Mouse (Mus musculus) midbrain, embryonic 10.5 days (tissue): ENCODE results near the gene Pcid2. TPM values are rescaled to one million over a fixed set of nuclear protein-coding genes. Genes with fewer than 3 reads are reported as not detected.
"Not testable (repeated sequence)": the region's sequence is repeated elsewhere in the genome, so short reads cannot be mapped to it uniquely, and the experiment has no call there.

Experiments used
- DNase-seq: peaks from one replicate; pipeline ENCODE4 v3.0.0-alpha.2; 2017; ENCODE audit warnings: low spot score
- H3K27ac ChIP-seq: fragments of 300-500 bp; sonication (generic); replicated peaks from 2 replicates; pipeline ENCODE4 v1.5.1; 2016; ENCODE audit warnings: mild to moderate bottlenecking
- H3K27me3 ChIP-seq: fragments of 300-500 bp; sonication (generic); 2 replicates; pipeline ENCODE4 v1.6.1; 2016; ENCODE audit warnings: low read depth, mild to moderate bottlenecking; ENCODE audit not compliant: poor library complexity, severe bottlenecking
- H3K36me3 ChIP-seq: fragments of 300-500 bp; sonication (generic); 2 replicates; pipeline ENCODE4 v1.6.1; 2016; ENCODE audit warnings: mild to moderate bottlenecking, moderate library complexity
- H3K4me1 ChIP-seq: fragments of 300-500 bp; sonication (generic); 2 replicates; pipeline ENCODE4 v1.6.1; 2016
- H3K4me3 ChIP-seq: fragments of 300-500 bp; sonication (generic); 2 replicates; pipeline ENCODE4 v1.5.1; 2016; ENCODE audit warnings: mild to moderate bottlenecking, moderate library complexity
- H3K9me3 ChIP-seq: fragments of 300-500 bp; sonication (generic); replicated peaks from 2 replicates; pipeline ENCODE4 v1.6.1; 2016; ENCODE audit warnings: mild to moderate bottlenecking
- WGBS: fragments of 180-500 bp; shearing (Covaris S2); methylation state at CpG from one replicate; pipeline ENCODE4 v1.1.7; 2016; 5-methylcytosine and 5-hydroxymethylcytosine counted together
- polyA plus RNA-seq: library from polyadenylated mRNA; unstranded; fragments of >200 nt; fragmentation: Nextera tagmentation; extraction: Ambion mirVana; gene quantifications from 2 replicates; pipeline ENCODE4 v1.2.1, GENCODE M21; 2016

The Pcid2 gene
- polyA plus RNA-seq, 1 experiment from 2014 or later, result 58.8 TPM

DNA sequence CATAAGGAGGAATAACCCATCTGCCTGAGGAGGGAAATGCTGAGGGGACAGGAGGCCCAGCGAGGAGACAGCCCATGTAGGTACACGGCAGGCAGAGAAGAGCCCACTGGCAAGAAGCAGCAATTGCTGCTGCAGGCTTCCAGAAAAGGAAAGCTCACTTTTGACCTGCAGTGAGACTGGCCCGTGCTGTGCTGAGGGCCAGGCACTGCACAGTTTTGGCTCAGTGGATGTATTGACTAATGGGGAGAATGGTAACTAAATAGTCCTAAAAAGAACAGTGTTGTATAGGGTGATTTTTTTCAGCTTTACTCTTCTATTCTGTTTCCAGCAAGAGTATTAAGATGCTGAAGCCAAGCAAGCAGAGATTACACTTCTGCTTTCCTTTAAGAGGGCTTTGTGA, 13.3 kb upstream of the Pcid2 start:
- 86% methylated on average over 3 of the region's 3 CpGs for WGBS
- H3K27ac ChIP-seq, result no peak overlapping the region
- no peak for DNase-seq
- peaks cover 62% of the 10 kb centered on the region for H3K36me3 ChIP-seq
- no peaks in the 10 kb centered on the region for H3K9me3 ChIP-seq
- no peak overlapping the region for H3K4me3 ChIP-seq
- H3K4me1 ChIP-seq, result 0 out of 2 replicates have a peak, but pooled peaks cover 3% of the 10 kb centered on the region
- no peaks in the 10 kb centered on the region for H3K27me3 ChIP-seq

DNA sequence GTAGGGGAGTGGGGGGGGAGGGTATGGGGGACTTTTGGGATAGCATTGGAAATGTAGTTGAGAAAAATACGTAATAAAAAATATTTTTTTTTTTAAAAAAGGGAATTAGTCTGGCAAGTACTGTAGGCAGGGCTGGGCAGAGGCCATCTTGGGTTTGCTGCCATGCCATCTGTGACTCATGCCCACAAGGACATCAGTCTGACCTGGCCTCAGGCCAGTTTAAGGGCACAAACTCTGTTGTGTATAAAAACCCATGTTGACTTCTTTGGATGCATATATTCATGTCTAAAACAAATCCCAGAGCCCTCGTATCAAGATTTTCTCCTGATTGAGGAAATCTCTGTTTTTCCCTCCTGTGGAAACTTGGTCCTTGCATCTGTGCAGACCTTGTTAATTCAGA, 11.8 kb upstream of the Pcid2 start:
- peaks cover 62% of the 10 kb centered on the region for H3K36me3 ChIP-seq
- no peak overlapping the region for H3K4me3 ChIP-seq
- no peaks in the 10 kb centered on the region for H3K9me3 ChIP-seq
- H3K4me1 ChIP-seq, result 0 out of 2 replicates have a peak, but pooled peaks cover 3% of the 10 kb centered on the region
- no peak for DNase-seq
- H3K27me3 ChIP-seq, result no peaks in the 10 kb centered on the region
- 89% methylated on average over 2 of the region's 2 CpGs for WGBS
- no peak overlapping the region for H3K27ac ChIP-seq

DNA sequence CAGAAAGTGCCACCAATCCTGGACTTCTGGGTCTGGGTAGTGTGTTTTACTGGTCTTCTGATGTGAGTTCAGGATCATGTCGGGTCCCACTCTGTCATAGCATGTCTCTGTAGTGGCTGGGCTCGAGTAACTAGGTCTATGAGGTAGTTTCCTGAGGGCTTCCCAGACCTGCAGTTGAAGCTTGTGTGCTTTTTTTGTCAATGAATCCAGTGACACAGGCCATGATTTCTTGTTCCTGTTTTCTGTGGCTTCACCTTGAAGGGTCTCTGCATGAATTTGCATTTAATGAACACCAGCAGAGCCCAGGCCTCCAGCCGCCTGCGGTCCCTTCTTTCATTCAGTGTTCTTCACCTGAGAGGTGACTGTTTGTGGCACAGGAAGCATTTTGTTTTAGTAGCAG, 8.0 kb upstream of the Pcid2 start:
- Histone ChIP-seq H3K27me3 (no peaks in the 10 kb centered on the region), H3K9me3 (no peaks in the 10 kb centered on the region), H3K4me3 (no peak overlapping the region), H3K36me3 (peaks cover 41% of the 10 kb centered on the region), H3K4me1 (0 out of 2 replicates have a peak, but pooled peaks cover 4% of the 10 kb centered on the region), H3K27ac (no peak overlapping the region)
- 96% methylated on average over 4 of the region's 4 CpGs for WGBS
- no peak for DNase-seq

DNA sequence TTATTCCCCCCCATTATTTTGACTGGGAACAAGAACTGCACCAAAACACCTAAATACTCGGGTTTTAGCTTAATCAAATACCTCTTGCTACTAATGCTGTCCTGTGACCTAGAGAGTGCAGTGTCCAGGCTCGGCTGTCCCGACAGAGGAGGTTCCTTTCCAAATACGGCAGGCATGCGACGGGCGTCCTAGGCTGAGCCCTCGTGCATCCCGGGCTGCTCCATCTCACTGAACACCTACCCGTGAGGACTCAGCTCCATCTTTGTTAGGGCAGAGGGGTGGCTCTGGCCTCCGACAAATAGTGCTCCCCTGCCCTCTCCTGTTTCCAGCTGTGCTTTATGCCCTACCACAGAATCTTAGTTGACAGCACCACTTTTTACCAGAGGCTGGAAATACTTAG, 6.7 kb upstream of the Pcid2 start:
- Histone ChIP-seq H3K36me3 (peaks cover 42% of the 10 kb centered on the region), H3K27me3 (no peaks in the 10 kb centered on the region), H3K9me3 (no peaks in the 10 kb centered on the region), H3K27ac (no peak overlapping the region), H3K4me3 (no peak overlapping the region), H3K4me1 (peaks cover 11% of the 10 kb centered on the region)
- 89% methylated on average over 11 of the region's 11 CpGs for WGBS
- no peak for DNase-seq

DNA sequence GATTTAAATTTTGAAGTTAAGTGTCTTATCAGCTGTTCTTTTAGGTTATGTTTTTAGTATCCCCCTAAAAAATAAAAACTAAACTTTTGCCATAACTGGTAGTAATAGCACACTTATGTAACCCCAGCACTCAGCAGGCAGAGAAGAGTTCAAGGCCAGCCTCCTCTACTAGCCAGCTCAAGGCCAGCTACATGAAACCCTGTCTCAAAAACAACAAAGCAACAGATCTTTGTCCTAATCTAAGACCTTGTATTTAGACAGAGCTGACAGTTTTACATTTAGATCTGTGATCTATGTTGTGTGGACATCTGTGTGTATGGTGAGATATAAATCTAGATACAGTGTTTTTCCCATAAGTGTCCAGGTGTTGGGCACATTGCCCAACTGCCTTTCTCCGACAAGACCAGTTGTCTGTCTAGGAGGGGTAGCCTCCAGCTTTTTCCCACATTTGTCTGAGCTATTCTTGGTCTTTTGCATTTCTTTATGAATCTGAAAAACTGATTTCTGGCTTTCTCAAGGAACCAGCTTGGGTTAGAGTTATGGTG, 4.2 kb upstream of the Pcid2 start:
- H3K4me3 ChIP-seq, result no peak overlapping the region
- peaks cover 27% of the 10 kb centered on the region for H3K4me1 ChIP-seq
- no peaks in the 10 kb centered on the region for H3K9me3 ChIP-seq
- DNase-seq, result no peak
- H3K27me3 ChIP-seq, result no peaks in the 10 kb centered on the region
- WGBS, result 98% methylated on average over 1 of the region's 1 CpGs
- peaks cover 30% of the 10 kb centered on the region for H3K36me3 ChIP-seq
- no peak overlapping the region for H3K27ac ChIP-seq

DNA sequence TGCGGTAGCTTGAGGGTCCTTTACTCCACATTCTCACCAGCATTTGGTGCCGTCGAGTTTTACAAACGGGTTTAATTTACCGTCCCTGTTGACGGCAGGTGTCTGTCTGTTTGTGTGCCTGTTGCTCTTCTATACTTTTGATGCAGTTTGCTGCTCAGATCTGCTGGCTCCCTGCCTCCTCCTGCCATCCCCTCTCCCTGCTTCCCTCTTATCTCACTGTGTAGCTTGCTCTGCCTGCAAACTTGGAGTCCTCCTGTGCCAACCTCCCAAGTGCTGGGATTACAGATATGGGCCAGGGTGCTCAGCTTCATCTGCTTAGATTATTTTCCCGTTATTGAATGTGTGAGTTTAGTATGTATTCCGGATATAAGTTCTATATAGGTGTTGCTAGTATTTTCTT, 3.7 kb upstream of the Pcid2 start:
- 89% methylated on average over 8 of the region's 8 CpGs for WGBS

DNA sequence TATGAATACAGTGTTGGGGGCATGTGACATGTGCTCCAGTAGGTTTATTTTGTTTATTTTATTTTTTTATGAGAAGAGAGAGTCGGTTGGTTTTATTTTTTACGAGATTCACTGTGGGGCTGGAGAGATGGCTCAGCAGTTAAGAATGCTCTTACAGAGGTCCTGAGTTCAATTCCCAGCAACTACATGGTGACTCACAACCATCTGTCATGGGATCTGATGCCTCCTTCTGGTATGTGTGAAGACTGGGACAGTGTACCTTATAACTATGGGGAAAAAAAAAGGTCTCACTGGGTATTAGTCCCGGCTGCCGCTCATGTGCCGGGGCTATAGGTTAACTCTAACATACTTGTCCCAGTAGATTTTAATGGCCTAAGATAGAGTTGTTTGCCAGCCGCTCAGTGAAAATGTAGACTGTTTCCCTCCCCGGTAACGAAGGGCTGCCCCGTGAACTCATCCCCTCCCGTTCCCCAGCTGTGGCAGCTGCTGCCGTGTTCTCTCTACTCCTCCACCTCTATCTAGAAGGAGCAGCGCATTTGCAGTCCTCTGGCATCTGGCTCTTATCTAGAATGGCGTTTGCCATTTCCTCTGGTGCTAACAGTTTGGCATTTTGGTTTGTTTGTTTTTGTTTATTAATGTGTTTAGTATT, 2.9 kb upstream of the Pcid2 start:
- Histone ChIP-seq H3K27ac (no peak overlapping the region), H3K4me3 (no peak overlapping the region), H3K27me3 (no peaks in the 10 kb centered on the region), H3K4me1 (peaks cover 39% of the 10 kb centered on the region), H3K9me3 (no peaks in the 10 kb centered on the region), H3K36me3 (peaks cover 21% of the 10 kb centered on the region)
- DNase-seq, result no peak
- 91% methylated on average over 13 of the region's 13 CpGs for WGBS

More for the DNA sequence above, 3.7 kb upstream of the Pcid2 start:
- Histone ChIP-seq H3K4me1 (peaks cover 32% of the 10 kb centered on the region), H3K9me3 (no peaks in the 10 kb centered on the region), H3K27ac (no peak overlapping the region), H3K36me3 (peaks cover 30% of the 10 kb centered on the region), H3K27me3 (no peaks in the 10 kb centered on the region), H3K4me3 (no peak overlapping the region)
- no peak for DNase-seq

DNA sequence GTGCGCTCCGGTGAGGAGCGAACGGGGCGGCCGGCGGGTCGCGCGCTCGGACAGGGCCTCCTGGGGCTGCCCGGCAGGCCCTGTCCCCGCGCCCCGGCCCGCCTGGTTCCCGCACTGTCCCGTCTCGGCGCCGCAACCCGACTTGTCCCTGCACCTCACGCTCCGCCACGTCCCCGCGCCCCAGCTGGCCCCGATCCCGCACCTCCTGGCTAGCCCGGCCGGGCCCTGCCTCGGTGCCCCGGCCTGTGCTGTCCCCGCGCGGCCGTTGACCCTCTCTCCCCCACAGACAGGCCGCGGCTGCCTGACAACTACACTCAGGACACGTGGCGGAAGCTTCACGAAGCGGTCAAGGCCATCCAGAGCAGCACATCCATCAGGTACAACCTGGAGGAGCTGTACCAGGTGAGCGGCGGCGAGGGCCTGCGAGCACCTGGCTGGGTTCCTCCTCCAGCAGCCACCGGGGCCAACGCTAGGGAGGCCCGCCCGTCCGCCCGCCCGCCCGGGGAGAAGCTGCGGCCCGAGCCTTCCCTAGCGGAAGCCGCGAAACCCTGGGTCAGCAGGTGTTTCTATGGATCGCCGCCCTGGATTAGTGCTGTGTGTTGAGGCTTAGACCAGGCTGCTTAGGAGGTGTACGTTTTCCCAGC, 771 bp upstream of the Pcid2 start:
- Histone ChIP-seq H3K4me1 (peaks cover 39% of the 10 kb centered on the region), H3K9me3 (no peaks in the 10 kb centered on the region), H3K36me3 (peaks cover 27% of the 10 kb centered on the region; the same call in 1 of the 2 replicates), H3K27ac (peak overlapping the region; percentile 94), H3K4me3 (peak overlapping the region; percentile 100), H3K27me3 (no peaks in the 10 kb centered on the region)
- under 1% methylated on average over 62 of the region's 63 CpGs for WGBS
- no peak for DNase-seq

DNA sequence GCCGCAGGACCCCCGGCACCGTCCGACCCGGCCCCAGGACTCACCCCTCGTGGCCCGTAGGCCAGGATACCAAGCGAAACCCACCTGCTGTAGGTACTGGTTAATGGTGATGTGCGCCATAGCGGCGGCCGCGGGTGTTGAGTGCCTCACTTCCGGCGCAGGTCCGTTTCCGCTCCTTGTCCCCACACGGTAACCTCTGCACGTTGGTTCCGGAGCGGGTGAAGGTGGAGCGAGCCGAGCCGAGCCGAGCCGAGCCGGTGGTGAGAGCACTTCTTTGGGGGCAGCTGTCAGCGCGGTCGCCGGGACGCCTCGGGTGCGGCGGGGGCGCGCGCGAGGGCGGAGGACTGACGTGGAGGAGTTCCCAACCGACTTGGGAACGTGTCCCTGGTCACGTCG, 570 bp downstream of the Pcid2 start:
- H3K36me3 ChIP-seq, result peaks cover 36% of the 10 kb centered on the region
- H3K4me3 ChIP-seq, result peak overlapping the region; percentile 100
- no peaks in the 10 kb centered on the region for H3K27me3 ChIP-seq
- H3K4me1 ChIP-seq, result peaks cover 39% of the 10 kb centered on the region
- WGBS, result under 1% methylated on average over 45 of the region's 45 CpGs
- peak overlapping the region; percentile 94 for H3K27ac ChIP-seq
- peak; percentile 89 for DNase-seq
- H3K9me3 ChIP-seq, result no peaks in the 10 kb centered on the region

DNA sequence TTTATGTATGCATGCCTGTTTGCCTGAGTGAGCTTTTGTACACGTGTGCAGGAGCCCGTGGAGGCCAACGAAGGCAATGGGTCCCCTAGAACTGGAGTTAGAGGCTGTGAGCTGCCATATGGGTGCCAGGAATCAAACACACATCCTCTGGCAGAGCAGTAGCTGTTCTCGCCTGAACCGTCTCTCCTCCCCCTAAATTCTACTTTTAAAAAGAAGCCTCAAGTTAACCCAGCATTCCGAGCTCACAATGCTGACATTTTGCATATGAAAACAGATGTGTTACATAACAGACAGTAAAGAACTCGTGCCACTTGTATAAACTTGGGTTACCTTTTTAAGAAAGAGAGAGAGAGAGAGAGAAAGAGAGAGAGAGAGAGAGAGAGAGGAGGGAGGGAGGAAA, 27.7 kb downstream of the Pcid2 start:
- Histone ChIP-seq H3K4me3 (no peak overlapping the region), H3K36me3 (peaks cover 100% of the 10 kb centered on the region), H3K27me3 (no peaks in the 10 kb centered on the region), H3K27ac (no peak overlapping the region), H3K9me3 (no peaks in the 10 kb centered on the region), H3K4me1 (no peaks in the 10 kb centered on the region)
- no peak for DNase-seq
- 87% methylated on average over 7 of the region's 7 CpGs for WGBS

DNA sequence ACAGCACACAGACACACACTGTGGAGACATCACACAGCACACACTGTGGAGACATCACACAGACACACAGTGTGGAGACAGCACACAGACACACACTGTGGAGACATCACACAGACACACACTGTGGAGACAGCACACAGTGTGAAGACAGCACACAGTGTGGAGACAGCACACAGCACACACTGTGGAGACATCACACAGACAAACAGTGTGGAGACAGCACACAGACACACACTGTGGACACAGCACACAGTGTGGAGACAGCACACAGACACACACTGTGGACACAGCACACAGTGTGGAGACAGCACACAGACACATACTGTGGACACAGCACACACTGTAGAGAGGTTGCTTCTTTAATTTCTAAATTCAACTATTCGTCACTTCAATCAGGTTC, 29.7 kb downstream of the Pcid2 start:
- H3K27me3 ChIP-seq, H3K27ac ChIP-seq, H3K9me3 ChIP-seq, H3K4me3 ChIP-seq, H3K4me1 ChIP-seq, DNase-seq: not testable (repeated sequence)
- peaks cover 83% of the 10 kb centered on the region for H3K36me3 ChIP-seq
- WGBS, result 97% methylated on average over 1 of the region's 1 CpGs

DNA sequence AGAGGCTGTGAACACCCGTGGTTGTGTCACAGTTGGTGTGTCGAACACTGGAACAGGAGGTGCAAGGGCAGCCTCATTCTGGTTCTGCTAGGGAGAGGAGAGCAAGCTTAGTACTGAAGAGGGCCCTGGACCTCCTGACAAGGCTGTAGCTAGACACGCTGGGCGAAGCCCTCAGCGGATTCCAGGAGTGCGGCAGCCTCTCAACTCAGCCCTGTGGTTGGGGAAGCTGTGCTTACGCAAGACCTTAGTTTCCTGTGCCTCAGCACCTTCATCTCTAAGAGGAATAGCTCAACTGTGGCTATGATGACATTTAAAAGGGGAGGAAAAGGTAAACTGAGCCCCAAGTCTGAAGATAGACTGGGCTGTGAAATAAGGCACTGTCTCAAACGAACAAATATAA, 30.2 kb downstream of the Pcid2 start:
- H3K27ac ChIP-seq, result no peak overlapping the region
- H3K4me3 ChIP-seq, result no peak overlapping the region
- H3K9me3 ChIP-seq, result no peaks in the 10 kb centered on the region
- H3K27me3 ChIP-seq, result no peaks in the 10 kb centered on the region
- no peak for DNase-seq
- H3K36me3 ChIP-seq, result peaks cover 77% of the 10 kb centered on the region
- no peaks in the 10 kb centered on the region for H3K4me1 ChIP-seq
- WGBS, result 93% methylated on average over 8 of the region's 8 CpGs

DNA sequence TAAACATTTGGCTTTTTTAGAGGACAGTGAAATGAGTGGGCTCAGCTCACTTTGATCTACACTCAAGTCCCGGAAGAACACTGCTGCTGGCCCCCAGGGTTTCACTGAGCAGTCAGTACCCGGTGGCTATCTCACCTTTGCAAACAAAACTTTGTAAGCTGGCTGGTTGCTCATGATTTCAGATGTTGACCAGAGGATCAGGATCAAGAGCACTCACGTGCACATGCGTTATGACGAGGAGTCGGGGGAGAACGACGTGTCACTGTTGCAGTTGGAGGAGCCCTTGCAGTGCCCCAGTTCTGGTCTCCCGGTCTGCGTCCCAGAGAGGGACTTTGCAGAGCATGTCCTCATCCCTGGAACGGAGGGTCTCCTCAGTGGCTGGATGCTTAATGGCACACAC, 32.0 kb downstream of the Pcid2 start:
- H3K36me3 ChIP-seq, result peaks cover 60% of the 10 kb centered on the region

More for the DNA sequence above, 32.0 kb downstream of the Pcid2 start:
- Histone ChIP-seq H3K27me3 (no peaks in the 10 kb centered on the region), H3K9me3 (no peaks in the 10 kb centered on the region), H3K4me1 (no peaks in the 10 kb centered on the region), H3K4me3 (no peak overlapping the region), H3K27ac (no peak overlapping the region)
- WGBS, result 94% methylated on average over 11 of the region's 11 CpGs
- DNase-seq, result no peak
